Mouse (Mus musculus): ENCODE measurements at regions not wholly inside any gene's neighbourhood (a gene's known extent, or its start where the extent isn't known, plus 50 kb on each side); places are given as distances from the start of the nearest gene placed in this dataset.

GRCm38 (mm10) chr1:130524744-130525143, 62.2 kb upstream of the Cd55 start:
- H3K79me2 ChIP-seq (ENCODE audit: control insufficient read depth, insufficient read depth, low read length, poor library complexity) = no peaks in the 10 kb centered on the region
- no peaks in the 10 kb centered on the region for H3K27me3 ChIP-seq (ENCODE audit: control insufficient read depth in 1 of 2, insufficient read depth in 2 of 2, low read length in 2 of 2)
- no peak overlapping the region for H3K9ac ChIP-seq (ENCODE audit: control insufficient read depth, low read depth, low read length, poor library complexity, severe bottlenecking)
- no peak overlapping the region for H3K4me3 ChIP-seq (ENCODE audit: control insufficient read depth in 1 of 2, insufficient read depth in 1 of 2, low read depth in 2 of 2, low read length in 2 of 2)
- no peaks in the 10 kb centered on the region for H3K9me3 ChIP-seq (replicated peaks; ENCODE audit: insufficient read depth, low read length)
- H3K36me3 ChIP-seq (ENCODE audit: control insufficient read depth in 1 of 2, insufficient read depth in 2 of 2, low read length in 2 of 2) = peaks cover 0 to 4% of the 10 kb centered on the region in 2 experiments; a peak in 2 of 4 replicates
- TF ChIP-seq EP300 (IDR thresholded peaks at IDR 0.05; ENCODE audit: low read depth in 1 of 2, low read length in 2 of 2) = no peak
- no peak for TF ChIP-seq USF2 (IDR thresholded peaks at IDR 0.05; ENCODE audit: borderline replicate concordance in 1 of 2, insufficient read depth in 1 of 2, low read depth in 1 of 2, low read length in 2 of 2)
- TF ChIP-seq SMC3 (IDR thresholded peaks at IDR 0.05; ENCODE audit: low read depth, low read length) = no peak
- no peak for TF ChIP-seq KAT2A (conservative IDR thresholded peaks at IDR 0.05; ENCODE audit: low read depth, low read length)
- TF ChIP-seq MXI1 (IDR thresholded peaks at IDR 0.05; ENCODE audit: low read depth, low read length) = no peak
- no peak for TF ChIP-seq ZKSCAN1 (IDR thresholded peaks at IDR 0.05; ENCODE audit: low read depth, low read length)
- no peak for TF ChIP-seq SIN3A (IDR thresholded peaks at IDR 0.05; ENCODE audit: low read length)
- no peak for TF ChIP-seq ETS1 (IDR thresholded peaks at IDR 0.05; ENCODE audit: low read depth, low read length)
- no peak for TF ChIP-seq POLR2A (IDR thresholded peaks at IDR 0.05; ENCODE audit: control insufficient read depth in 1 of 2, insufficient read depth in 1 of 2, low read depth in 1 of 2, low read length in 2 of 2, poor library complexity in 1 of 2)
- no peak for TF ChIP-seq MYC (IDR thresholded peaks at IDR 0.05; ENCODE audit: low read depth, low read length)
- no peak for TF ChIP-seq MAFK (IDR thresholded peaks at IDR 0.05; ENCODE audit: borderline replicate concordance, low read depth, low read length)
- no peak for TF ChIP-seq MYB (IDR thresholded peaks at IDR 0.05; ENCODE audit: low read depth, low read length)
- no peak for TF ChIP-seq MAZ (IDR thresholded peaks at IDR 0.05; ENCODE audit: low read depth, low read length)
- no peak overlapping the region for H3K27ac ChIP-seq (ENCODE audit: control insufficient read depth, low read depth, low read length)
- peaks cover 0 to 3% of the 10 kb centered on the region in 2 experiments; a peak in 1 of 4 replicates for H3K4me1 ChIP-seq (ENCODE audit: control insufficient read depth in 1 of 2, insufficient read depth in 2 of 2, low read length in 2 of 2)
- DNase-seq (ENCODE audit: low read depth, low spot score) = no peak

- H3K36me3 ChIP-seq (ENCODE audit: control insufficient read depth in 1 of 2, insufficient read depth in 2 of 2, low read length in 2 of 2) = peaks cover 0 to 13% of the 10 kb centered on the region in 2 experiments; a peak in 2 of 4 replicates
- H3K9ac ChIP-seq (ENCODE audit: control insufficient read depth, low read depth, low read length, poor library complexity, severe bottlenecking) = no peak overlapping the region
- H3K79me2 ChIP-seq (ENCODE audit: control insufficient read depth, insufficient read depth, low read length, poor library complexity) = no peaks in the 10 kb centered on the region
- no peak for DNase-seq (ENCODE audit: low read depth, low spot score)
- H3K4me3 ChIP-seq (ENCODE audit: control insufficient read depth in 1 of 2, insufficient read depth in 1 of 2, low read depth in 2 of 2, low read length in 2 of 2) = no peak overlapping the region
- H3K4me1 ChIP-seq (ENCODE audit: control insufficient read depth in 1 of 2, insufficient read depth in 2 of 2, low read length in 2 of 2) = peaks cover 2 to 4% of the 10 kb centered on the region in 2 experiments; a peak in 3 of 4 replicates
- no peak for TF ChIP-seq ZC3H11A (IDR thresholded peaks at IDR 0.05; ENCODE audit: low read depth, low read length)
- TF ChIP-seq TAL1 (IDR thresholded peaks at IDR 0.05; ENCODE audit: low read length) = no peak
- no peak for TF ChIP-seq POLR2AphosphoS2 (IDR thresholded peaks at IDR 0.05; ENCODE audit: low read length)
- TF ChIP-seq ZMIZ1 (IDR thresholded peaks at IDR 0.05; ENCODE audit: low read depth, low read length) = no peak
- no peak for TF ChIP-seq BHLHE40 (IDR thresholded peaks at IDR 0.05; ENCODE audit: borderline replicate concordance, low read depth, low read length)
- no peak for TF ChIP-seq POLR2A (IDR thresholded peaks at IDR 0.05; ENCODE audit: control insufficient read depth in 1 of 2, insufficient read depth in 1 of 2, low read depth in 1 of 2, low read length in 2 of 2, poor library complexity in 1 of 2)
- no peak for TF ChIP-seq CTCF (IDR thresholded peaks at IDR 0.05 in 2 of 3, conservative IDR thresholded peaks at IDR 0.05 in 1 of 3; ENCODE audit: control insufficient read depth in 1 of 3, insufficient read depth in 1 of 3, low read depth in 2 of 3, low read length in 3 of 3, poor library complexity in 1 of 3, severe bottlenecking in 1 of 3)
- no peak for TF ChIP-seq EP300 (IDR thresholded peaks at IDR 0.05; ENCODE audit: low read depth in 1 of 2, low read length in 2 of 2)
- TF ChIP-seq TCF12 (IDR thresholded peaks at IDR 0.05; ENCODE audit: low read depth, low read length) = no peak
- TF ChIP-seq UBTF (IDR thresholded peaks at IDR 0.05; ENCODE audit: borderline replicate concordance, insufficient read depth, low read depth, low read length) = no peak
- TF ChIP-seq NELFE (IDR thresholded peaks at IDR 0.05; ENCODE audit: low read depth, low read length) = no peak
- H3K27ac ChIP-seq (ENCODE audit: control insufficient read depth, low read depth, low read length) = no peak overlapping the region
- no peaks in the 10 kb centered on the region for H3K9me3 ChIP-seq (replicated peaks; ENCODE audit: insufficient read depth, low read length)
- H3K27me3 ChIP-seq (ENCODE audit: control insufficient read depth in 1 of 2, insufficient read depth in 2 of 2, low read length in 2 of 2) = no peaks in the 10 kb centered on the region
Measured at GRCm38 (mm10) chr1:130517868-130518267, 55.3 kb upstream of the Cd55 start.

Data from MEL (cell line).